Mouse (Mus musculus) neural tube, embryonic 14.5 days (tissue): ENCODE data around the gene Ndufb3. TPM values are rescaled to one million over a fixed set of nuclear protein-coding genes. Genes with fewer than 3 reads are reported as not detected.
"Not testable (repeated sequence)": the region's sequence is repeated elsewhere in the genome, so short reads cannot be mapped to it uniquely, and the experiment has no call there.

Source experiments
- ATAC-seq: fragments of 200-750 bp; cut with Nextera tagmentation; 2 replicates; pipeline ENCODE4 v1.8.0; 2017; ENCODE audit warnings: low read depth, mild to moderate bottlenecking, moderate TSS enrichment, moderate library complexity
- H3K27ac ChIP-seq: fragments of 300-500 bp; sonication (generic); 2 replicates; pipeline ENCODE4 v1.5.1; 2014; ENCODE audit warnings: low read depth, mild to moderate bottlenecking, control low read depth, low read length, moderate library complexity, mixed read lengths
- H3K27me3 ChIP-seq: fragments of 300-500 bp; sonication (generic); 2 replicates; pipeline ENCODE4 v1.6.1; 2014; ENCODE audit warnings: low read length; ENCODE audit not compliant: control insufficient read depth, insufficient read depth
- H3K36me3 ChIP-seq: fragments of 300-500 bp; sonication (generic); 2 replicates; pipeline ENCODE4 v1.6.1; 2014; ENCODE audit warnings: low read length, mixed read lengths; ENCODE audit not compliant: control insufficient read depth, insufficient read depth
- H3K4me1 ChIP-seq: fragments of 300-500 bp; sonication (generic); 2 replicates; pipeline ENCODE4 v1.6.1; 2014; ENCODE audit warnings: low read length; ENCODE audit not compliant: control insufficient read depth, insufficient read depth
- H3K4me2 ChIP-seq: fragments of 300-500 bp; sonication (generic); 2 replicates; pipeline ENCODE4 v1.6.1; 2014; ENCODE audit warnings: mild to moderate bottlenecking, low read depth, low read length, control low read depth
- H3K4me3 ChIP-seq: fragments of 300-500 bp; sonication (generic); 2 replicates; pipeline ENCODE4 v1.5.1; 2014; ENCODE audit warnings: low read depth, low read length, control low read depth, mixed read lengths
- H3K9ac ChIP-seq: fragments of 300-500 bp; sonication (generic); replicated peaks from 2 replicates; pipeline ENCODE4 v1.6.1; 2014; ENCODE audit warnings: low read depth, mild to moderate bottlenecking, control low read depth, low read length, mixed read lengths
- H3K9me3 ChIP-seq: fragments of 300-500 bp; sonication (generic); 2 replicates; pipeline ENCODE4 v1.6.1; 2016; ENCODE audit warnings: low read length; ENCODE audit not compliant: control insufficient read depth
- WGBS: fragments of 180-500 bp; shearing (Covaris S2); extraction: QIAGEN DNeasy Blood & Tissue Kit; methylation state at CpG from one replicate; pipeline ENCODE4 v1.1.7; 2014; 5-methylcytosine and 5-hydroxymethylcytosine counted together
- polyA plus RNA-seq: library from polyadenylated mRNA; unstranded; fragments of >200 nt; fragmentation: Nextera tagmentation; extraction: Ambion mirVana; gene quantifications from 2 replicates; pipeline ENCODE4 v1.2.1, GENCODE M21; 2014

Ndufb3 gene
- polyA plus RNA-seq, 1 experiment from 2014 or later = 213 TPM

DNA sequence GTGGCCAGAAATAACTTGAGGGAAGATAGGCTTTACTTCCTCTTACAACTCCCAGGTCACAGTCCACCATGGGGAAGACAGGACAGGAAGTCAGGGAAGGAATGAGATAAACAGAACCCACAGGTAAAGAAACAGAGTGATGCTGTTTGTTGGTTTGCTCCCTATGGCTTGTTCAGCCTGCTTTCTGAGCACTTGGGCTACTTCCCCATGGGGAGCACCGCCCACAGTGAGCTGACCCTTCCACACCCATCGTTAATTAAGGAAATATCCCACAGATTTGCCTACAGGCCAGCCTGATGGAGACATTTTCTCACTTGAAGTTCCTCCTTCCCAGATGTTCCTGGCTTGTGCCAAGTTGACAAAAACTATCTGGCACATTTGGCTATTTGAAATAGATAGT is 42.7 kb downstream of the Ndufb3 start:
- not testable (repeated sequence) for H3K4me1 ChIP-seq, H3K9me3 ChIP-seq, H3K4me3 ChIP-seq, H3K4me2 ChIP-seq, H3K27ac ChIP-seq, H3K36me3 ChIP-seq, H3K9ac ChIP-seq, ATAC-seq, H3K27me3 ChIP-seq
- WGBS = 100% methylated on average over 1 of the region's 2 CpGs

Other genes with a start within 250 kb of the Ndufb3 start
- gene Bzw1, start 193.5 kb upstream of the Ndufb3 start, polyA plus RNA-seq = 371 and 387 TPM in 2 replicates
- 176 and 180 TPM in 2 replicates for gene Clk1, start 162.3 kb upstream of the Ndufb3 start, polyA plus RNA-seq
- gene Nif3l1, start 141.2 kb upstream of the Ndufb3 start, polyA plus RNA-seq = 52.4 and 52.9 TPM in 2 replicates
- gene Ppil3, start 140.9 kb upstream of the Ndufb3 start, polyA plus RNA-seq = 60.3 and 62.7 TPM in 2 replicates
- 21.6 and 25.9 TPM in 2 replicates for gene Orc2, start 81.3 kb upstream of the Ndufb3 start, polyA plus RNA-seq
- gene Fam126b, start 61 bp upstream of the Ndufb3 start, polyA plus RNA-seq = 16.2 and 18.6 TPM in 2 replicates
- 0.11 TPM in 1 of 2 replicates, not detected in the other for gene Als2cr12, start 109.6 kb downstream of the Ndufb3 start, polyA plus RNA-seq
- gene Cflar, start 125.1 kb downstream of the Ndufb3 start, polyA plus RNA-seq = 16.3 and 17.7 TPM in 2 replicates
- 2.1 and 6.7 TPM in 2 replicates for gene Casp8, start 209.0 kb downstream of the Ndufb3 start, polyA plus RNA-seq